Mouse (Mus musculus): ENCODE data around the gene Srsf4. TPM values are rescaled to one million over a fixed set of nuclear protein-coding genes. Genes with fewer than 3 reads are reported as not detected.

Srsf4 gene
- polyA plus RNA-seq, 1 experiment = 28.8 TPM

DNA sequence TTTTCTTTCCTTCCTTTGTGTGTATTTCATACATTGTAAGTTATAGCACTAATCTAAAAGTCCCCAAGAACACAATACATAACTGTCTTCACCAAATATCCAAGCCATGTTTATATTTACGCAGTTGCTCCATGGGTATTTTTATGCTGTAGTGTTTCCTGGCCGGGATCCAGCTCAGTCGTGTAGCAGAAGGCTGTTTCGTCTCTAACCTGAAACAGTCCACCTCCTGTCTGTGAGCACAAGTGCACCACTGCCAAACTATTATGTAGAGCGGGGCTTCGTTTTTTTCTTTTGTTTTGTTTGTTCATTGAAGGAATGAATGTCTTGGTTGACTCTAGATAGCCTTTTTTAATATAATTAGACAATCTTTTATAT is 25.8 kb downstream of the Srsf4 start:
- TF ChIP-seq POLR2A (IDR thresholded peaks at IDR 0.05; ENCODE audit: low read depth, low read length) = no peak
- H3K36me3 ChIP-seq (ENCODE audit: control insufficient read depth, insufficient read depth, low read length) = peaks cover 53% of the 10 kb centered on the region
- DNase-seq (ENCODE audit: low read depth in 1 of 2, low spot score in 2 of 2) = no peak
- 89% methylated on average over 6 of the region's 6 CpGs for WGBS
- no peak overlapping the region for H3K4me3 ChIP-seq (ENCODE audit: extremely low read depth, insufficient read depth, insufficient read length)
- no peak overlapping the region for H3K27ac ChIP-seq (ENCODE audit: insufficient read depth, low read length)
- H3K27me3 ChIP-seq (ENCODE audit: control insufficient read depth, insufficient read depth, low read length) = no peaks in the 10 kb centered on the region
- H3K4me1 ChIP-seq (ENCODE audit: control insufficient read depth, insufficient read depth, insufficient read length) = no peaks in the 10 kb centered on the region

DNA sequence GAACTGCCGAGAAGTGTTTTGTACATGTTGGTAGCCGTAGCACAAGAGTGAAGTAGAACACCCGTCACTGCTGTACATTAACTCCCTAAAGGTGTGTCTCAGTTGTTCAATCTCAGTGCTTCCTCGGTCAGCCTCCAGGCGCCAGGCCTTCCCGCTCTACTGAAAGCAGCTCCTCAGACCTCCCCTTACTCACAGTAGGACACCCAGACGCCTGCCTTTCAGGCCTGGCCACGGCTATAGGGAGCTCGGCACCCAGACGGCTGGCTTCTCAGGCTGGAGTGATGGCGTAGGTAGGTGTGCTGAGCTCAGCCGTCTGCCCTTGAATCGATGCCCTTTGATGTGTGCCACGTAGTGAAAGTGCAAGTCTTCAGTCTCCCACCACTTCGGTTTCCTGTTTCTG is 27.7 kb downstream of the Srsf4 start:
- WGBS = 91% methylated on average over 15 of the region's 15 CpGs
- Histone ChIP-seq H3K4me1 (ENCODE audit: control insufficient read depth, insufficient read depth, insufficient read length) (no peaks in the 10 kb centered on the region), H3K36me3 (ENCODE audit: control insufficient read depth, insufficient read depth, low read length) (peaks cover 46% of the 10 kb centered on the region), H3K27ac (ENCODE audit: insufficient read depth, low read length) (no peak overlapping the region), H3K27me3 (ENCODE audit: control insufficient read depth, insufficient read depth, low read length) (no peaks in the 10 kb centered on the region), H3K4me3 (ENCODE audit: extremely low read depth, insufficient read depth, insufficient read length) (no peak overlapping the region)
- TF ChIP-seq POLR2A (IDR thresholded peaks at IDR 0.05; ENCODE audit: low read depth, low read length) = no peak
- TF ChIP-seq CTCF (IDR thresholded peaks at IDR 0.05; ENCODE audit: extremely low read depth, insufficient read depth, insufficient read length, insufficient replicate concordance) = no peak
- no peak for DNase-seq (ENCODE audit: low read depth in 1 of 2, low spot score in 2 of 2)

- Histone ChIP-seq H3K27ac (ENCODE audit: insufficient read depth, low read length) (no peak overlapping the region), H3K27me3 (ENCODE audit: control insufficient read depth, insufficient read depth, low read length) (no peaks in the 10 kb centered on the region), H3K36me3 (ENCODE audit: control insufficient read depth, insufficient read depth, low read length) (peaks cover 27% of the 10 kb centered on the region), H3K4me1 (ENCODE audit: control insufficient read depth, insufficient read depth, insufficient read length) (no peaks in the 10 kb centered on the region), H3K4me3 (ENCODE audit: extremely low read depth, insufficient read depth, insufficient read length) (no peak overlapping the region)
- DNase-seq (ENCODE audit: low read depth in 1 of 2, low spot score in 2 of 2) = no peak
- WGBS = 73% methylated on average over 8 of the region's 8 CpGs
- TF ChIP-seq POLR2A (IDR thresholded peaks at IDR 0.05; ENCODE audit: low read depth, low read length) (no peak), CTCF (IDR thresholded peaks at IDR 0.05; ENCODE audit: extremely low read depth, insufficient read depth, insufficient read length, insufficient replicate concordance) (peak; percentile 22; the same call in 1 of the 2 replicates)
Observed at GRCm38 (mm10) chr4:131904478-131904877, 31.1 kb downstream of the Srsf4 start.

DNA sequence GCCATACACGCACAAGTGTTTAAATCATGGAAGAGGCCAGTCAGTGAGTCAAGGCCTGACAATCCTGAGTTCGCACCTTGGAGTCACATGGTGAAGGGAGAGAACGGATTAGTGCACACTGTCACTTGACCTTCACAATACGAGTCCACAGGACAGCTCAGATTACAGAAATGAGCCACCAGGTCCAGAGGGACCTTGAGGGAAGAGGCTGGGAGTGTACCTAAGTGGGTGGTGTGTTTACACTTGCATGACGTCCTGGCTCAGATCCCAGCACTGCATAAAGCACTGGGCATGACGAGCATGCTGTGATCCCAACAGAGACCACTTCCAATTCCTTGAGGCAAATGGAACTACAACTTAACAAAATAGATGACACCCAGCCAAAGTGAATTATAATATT is 33.0 kb downstream of the Srsf4 start:
- Histone ChIP-seq H3K27ac (ENCODE audit: insufficient read depth, low read length) (no peak overlapping the region), H3K27me3 (ENCODE audit: control insufficient read depth, insufficient read depth, low read length) (no peaks in the 10 kb centered on the region), H3K4me3 (ENCODE audit: extremely low read depth, insufficient read depth, insufficient read length) (no peak overlapping the region), H3K4me1 (ENCODE audit: control insufficient read depth, insufficient read depth, insufficient read length) (peaks cover 3% of the 10 kb centered on the region; the same call in 1 of the 2 replicates), H3K36me3 (ENCODE audit: control insufficient read depth, insufficient read depth, low read length) (peaks cover 8% of the 10 kb centered on the region)
- DNase-seq (ENCODE audit: low read depth in 1 of 2, low spot score in 2 of 2) = no peak
- no peak for TF ChIP-seq POLR2A (IDR thresholded peaks at IDR 0.05; ENCODE audit: low read depth, low read length)
- no peak for TF ChIP-seq CTCF (IDR thresholded peaks at IDR 0.05; ENCODE audit: extremely low read depth, insufficient read depth, insufficient read length, insufficient replicate concordance)
- 87% methylated on average over 6 of the region's 6 CpGs for WGBS

DNA sequence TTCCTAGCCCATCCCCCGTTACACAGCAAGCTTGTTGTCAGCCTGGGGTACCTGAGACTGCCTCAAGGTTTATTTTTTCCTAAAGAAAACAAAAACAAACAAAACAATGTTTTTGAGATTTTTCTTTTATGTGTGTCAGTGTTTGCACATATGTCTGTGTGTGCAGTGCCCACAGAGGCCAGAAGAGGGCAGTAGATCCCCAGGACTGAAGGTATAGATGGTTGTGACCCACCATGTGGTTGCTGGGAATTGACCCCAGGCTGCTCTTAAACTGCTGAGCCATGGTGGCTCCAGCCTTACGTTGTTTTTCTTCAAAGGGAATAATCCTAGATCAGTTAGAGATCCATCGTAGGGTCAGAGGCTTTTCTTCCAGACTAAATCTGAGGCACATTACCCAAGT is 34.5 kb downstream of the Srsf4 start:
- H3K36me3 ChIP-seq (ENCODE audit: control insufficient read depth, insufficient read depth, low read length) = no peaks in the 10 kb centered on the region
- H3K27ac ChIP-seq (ENCODE audit: insufficient read depth, low read length) = no peak overlapping the region
- H3K27me3 ChIP-seq (ENCODE audit: control insufficient read depth, insufficient read depth, low read length) = no peaks in the 10 kb centered on the region
- peaks cover 3% of the 10 kb centered on the region; the same call in 1 of the 2 replicates for H3K4me1 ChIP-seq (ENCODE audit: control insufficient read depth, insufficient read depth, insufficient read length)
- TF ChIP-seq CTCF (IDR thresholded peaks at IDR 0.05; ENCODE audit: extremely low read depth, insufficient read depth, insufficient read length, insufficient replicate concordance) (no peak; the same call in 1 of the 2 replicates), POLR2A (IDR thresholded peaks at IDR 0.05; ENCODE audit: low read depth, low read length) (no peak)
- no peak for DNase-seq (ENCODE audit: low read depth in 1 of 2, low spot score in 2 of 2)
- no peak overlapping the region for H3K4me3 ChIP-seq (ENCODE audit: extremely low read depth, insufficient read depth, insufficient read length)
- WGBS = 93% methylated on average over 3 of the region's 3 CpGs

GRCm38 (mm10) chr4:131910237-131910994 is 37.0 kb downstream of the Srsf4 start:
- Histone ChIP-seq H3K4me3 (ENCODE audit: extremely low read depth, insufficient read depth, insufficient read length) (peak overlapping the region; percentile 22; the same call in 1 of the 2 replicates), H3K27me3 (ENCODE audit: control insufficient read depth, insufficient read depth, low read length) (peaks cover 4% of the 10 kb centered on the region; the same call in 1 of the 2 replicates), H3K27ac (ENCODE audit: insufficient read depth, low read length) (no peak overlapping the region), H3K4me1 (ENCODE audit: control insufficient read depth, insufficient read depth, insufficient read length) (peaks cover 5% of the 10 kb centered on the region; the same call in 1 of the 2 replicates), H3K36me3 (ENCODE audit: control insufficient read depth, insufficient read depth, low read length) (no peaks in the 10 kb centered on the region)
- WGBS = 3% methylated on average over 20 of the region's 21 CpGs
- TF ChIP-seq CTCF (IDR thresholded peaks at IDR 0.05; ENCODE audit: extremely low read depth, insufficient read depth, insufficient read length, insufficient replicate concordance) = no peak
- no peak for TF ChIP-seq POLR2A (IDR thresholded peaks at IDR 0.05; ENCODE audit: low read depth, low read length)
- no peak for DNase-seq (ENCODE audit: low read depth in 1 of 2, low spot score in 2 of 2)

GRCm38 (mm10) chr4:131911521-131911920 is 38.1 kb downstream of the Srsf4 start:
- peaks cover 5% of the 10 kb centered on the region; the same call in 1 of the 2 replicates for H3K4me1 ChIP-seq (ENCODE audit: control insufficient read depth, insufficient read depth, insufficient read length)
- H3K27me3 ChIP-seq (ENCODE audit: control insufficient read depth, insufficient read depth, low read length) = peaks cover 4% of the 10 kb centered on the region; the same call in 1 of the 2 replicates
- H3K36me3 ChIP-seq (ENCODE audit: control insufficient read depth, insufficient read depth, low read length) = no peaks in the 10 kb centered on the region
- no peak overlapping the region for H3K4me3 ChIP-seq (ENCODE audit: extremely low read depth, insufficient read depth, insufficient read length)
- WGBS = 84% methylated on average over 3 of the region's 5 CpGs
- TF ChIP-seq POLR2A (IDR thresholded peaks at IDR 0.05; ENCODE audit: low read depth, low read length) (no peak), CTCF (IDR thresholded peaks at IDR 0.05; ENCODE audit: extremely low read depth, insufficient read depth, insufficient read length, insufficient replicate concordance) (no peak)
- no peak overlapping the region for H3K27ac ChIP-seq (ENCODE audit: insufficient read depth, low read length)
- DNase-seq (ENCODE audit: low read depth in 1 of 2, low spot score in 2 of 2) = no peak
